In the genomic region with DNA sequence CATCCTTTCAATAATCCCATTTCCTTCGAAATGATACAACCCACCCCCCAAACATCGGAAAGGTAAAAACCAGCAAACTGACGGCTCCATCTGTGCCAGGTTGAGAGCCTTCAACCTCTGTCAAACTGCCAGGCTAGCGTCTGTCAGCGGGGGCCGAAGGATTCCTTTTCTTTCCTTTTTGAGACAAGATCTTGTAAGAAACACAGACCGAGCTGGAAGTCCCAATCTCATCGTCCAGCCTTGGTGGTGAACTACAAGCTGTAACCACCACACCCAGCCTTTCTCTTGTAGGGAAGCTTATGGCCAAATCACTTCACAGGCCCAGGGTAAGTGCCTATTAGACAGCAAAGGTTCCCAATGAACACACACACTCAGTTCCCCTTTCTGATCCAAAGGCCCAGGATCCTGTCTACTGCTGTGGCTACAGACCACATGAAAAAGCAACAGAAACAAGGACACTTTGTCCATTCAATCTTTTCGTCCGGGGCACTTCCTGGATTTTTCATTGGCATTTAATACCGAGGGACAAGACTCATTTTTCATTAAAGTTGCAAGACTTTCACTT, we compare ENCODE assay signal across 8 mouse cellular contexts. TPM values are rescaled to one million over a fixed set of nuclear protein-coding genes. Genes with fewer than 3 reads are reported as not detected.
DNase-seq lines count a peak whose midpoint lies in the region; ATAC-seq and TF ChIP-seq lines count a peak whose summit lies in the region.

No protein-coding gene starts in this region.

- WGBS in intestine, postnatal 0 days, result 83% methylated on average over 11 of the region's 11 CpGs
- 81% methylated on average over 11 of the region's 11 CpGs for WGBS in intestine, embryonic 15.5 days
- 69% methylated on average over 11 of the region's 11 CpGs for WGBS in liver, embryonic 14.5 days (ENCODE audit: insufficient replicate concordance)

- H3K4me3 ChIP-seq in intestine, postnatal 0 days (ENCODE audit: low read depth, low read length), result no peak overlapping the region
- H3K4me3 ChIP-seq in intestine, embryonic 15.5 days (replicated peaks), result no peak overlapping the region
- no peak overlapping the region for H3K4me3 ChIP-seq in MEL (ENCODE audit: control insufficient read depth in 1 of 2, insufficient read depth in 1 of 2, low read depth in 2 of 2, low read length in 2 of 2)
- H3K4me3 ChIP-seq in liver, embryonic 14.5 days (ENCODE audit: insufficient read depth in 1 of 2, low read depth in 2 of 2, low read length in 2 of 2), result no peak overlapping the region

- ATAC-seq in intestine, postnatal 0 days, result no peak
- no peak for ATAC-seq in intestine, embryonic 15.5 days
- peak; percentile 62 for ATAC-seq in common myeloid progenitor, adult 5-6 weeks (replicated peaks; ENCODE audit: low read depth, poor library complexity, severe bottlenecking)
- no peak for ATAC-seq in liver, embryonic 14.5 days (ENCODE audit: insufficient read depth)

- TF ChIP-seq EP300 in MEL (IDR thresholded peaks at IDR 0.05; ENCODE audit: low read depth in 1 of 2, low read length in 2 of 2), result no peak
- TF ChIP-seq EP300 in liver, embryonic 14.5 days (IDR thresholded peaks at IDR 0.05; ENCODE audit: low read depth), result no peak

- no peak for TF ChIP-seq CTCF in intestine, postnatal 0 days (IDR thresholded peaks at IDR 0.05; ENCODE audit: low read depth)
- TF ChIP-seq CTCF in MEL (IDR thresholded peaks at IDR 0.05 in 2 of 3, conservative IDR thresholded peaks at IDR 0.05 in 1 of 3; ENCODE audit: control insufficient read depth in 1 of 3, insufficient read depth in 1 of 3, low read depth in 2 of 3, low read length in 3 of 3, poor library complexity in 1 of 3, severe bottlenecking in 1 of 3), result no peak
- no peak for TF ChIP-seq CTCF in liver, embryonic 14.5 days (IDR thresholded peaks at IDR 0.05; ENCODE audit: low read depth)

- no peaks in the 10 kb centered on the region; the same call in 1 of the 2 replicates for H3K79me2 ChIP-seq in MEL (ENCODE audit: control insufficient read depth, insufficient read depth, low read length, poor library complexity)

- TF ChIP-seq POLR2A in MEL (IDR thresholded peaks at IDR 0.05; ENCODE audit: control insufficient read depth in 1 of 2, insufficient read depth in 1 of 2, low read depth in 1 of 2, low read length in 2 of 2, poor library complexity in 1 of 2), result no peak

- H3K4me2 ChIP-seq in intestine, postnatal 0 days (replicated peaks; ENCODE audit: low read depth), result 0 out of 2 replicates have a peak overlapping the region, but pooled peaks have one; percentile 100
- no peak overlapping the region for H3K4me2 ChIP-seq in intestine, embryonic 15.5 days (replicated peaks)
- H3K4me2 ChIP-seq in liver, embryonic 14.5 days (ENCODE audit: low read depth), result peak overlapping the region; percentile 86

- H3K9me3 ChIP-seq in intestine, postnatal 0 days (ENCODE audit: control insufficient read depth), result no peaks in the 10 kb centered on the region
- H3K9me3 ChIP-seq in intestine, embryonic 15.5 days, result no peaks in the 10 kb centered on the region
- no peaks in the 10 kb centered on the region for H3K9me3 ChIP-seq in MEL (replicated peaks; ENCODE audit: insufficient read depth, low read length)
- no peaks in the 10 kb centered on the region for H3K9me3 ChIP-seq in liver, embryonic 14.5 days (ENCODE audit: control insufficient read depth, low read length)

- DNase-seq in MEL (ENCODE audit: low read depth, low spot score), result peak; percentile 44
- DNase-seq in liver, embryonic 14.5 days (ENCODE audit: low read depth in 3 of 3, low spot score in 3 of 3), result no peak
- DNase-seq in ovary, postnatal 10 days (ENCODE audit: low spot score), result no peak
- no peak for DNase-seq in ovary, postnatal 14 days (ENCODE audit: low spot score)
- no peak for DNase-seq in natural killer cell, adult 2 months (ENCODE audit: low spot score in 2 of 2)

- no peaks in the 10 kb centered on the region for H3K4me1 ChIP-seq in intestine, postnatal 0 days (replicated peaks; ENCODE audit: control insufficient read depth, insufficient read depth, low read length)
- H3K4me1 ChIP-seq in intestine, embryonic 15.5 days (replicated peaks), result peaks cover 9% of the 10 kb centered on the region
- peaks cover 0 to 6% of the 10 kb centered on the region in 2 experiments; a peak in 2 of 4 replicates for H3K4me1 ChIP-seq in MEL (ENCODE audit: control insufficient read depth in 1 of 2, insufficient read depth in 2 of 2, low read length in 2 of 2)
- peaks cover 3 to 6% of the 10 kb centered on the region in 2 experiments; a peak in 3 of 4 replicates for H3K4me1 ChIP-seq in liver, embryonic 14.5 days (replicated peaks; ENCODE audit: control insufficient read depth in 2 of 2, insufficient read depth in 2 of 2, low read length in 1 of 2)

- no peaks in the 10 kb centered on the region for H3K36me3 ChIP-seq in intestine, postnatal 0 days (ENCODE audit: control insufficient read depth, insufficient read depth)
- no peaks in the 10 kb centered on the region for H3K36me3 ChIP-seq in intestine, embryonic 15.5 days
- peaks cover 0 to 2% of the 10 kb centered on the region in 2 experiments; a peak in 1 of 4 replicates for H3K36me3 ChIP-seq in MEL (ENCODE audit: control insufficient read depth in 1 of 2, insufficient read depth in 2 of 2, low read length in 2 of 2)
- no peaks in the 10 kb centered on the region; the same call in 1 of the 2 replicates for H3K36me3 ChIP-seq in liver, embryonic 14.5 days (replicated peaks; ENCODE audit: control insufficient read depth, insufficient read depth, low read depth)

- 0 out of 2 replicates have a peak, but pooled peaks cover 8% of the 10 kb centered on the region for H3K27me3 ChIP-seq in intestine, postnatal 0 days (replicated peaks; ENCODE audit: control insufficient read depth, insufficient read depth, low read length)
- H3K27me3 ChIP-seq in intestine, embryonic 15.5 days (replicated peaks), result peaks cover 6% of the 10 kb centered on the region; the same call in 1 of the 2 replicates
- no peaks in the 10 kb centered on the region for H3K27me3 ChIP-seq in MEL (ENCODE audit: control insufficient read depth in 1 of 2, insufficient read depth in 2 of 2, low read length in 2 of 2)
- H3K27me3 ChIP-seq in liver, embryonic 14.5 days (ENCODE audit: control insufficient read depth, insufficient read depth, low read length), result peaks cover 54% of the 10 kb centered on the region

- no peak overlapping the region for H3K9ac ChIP-seq in intestine, postnatal 0 days (ENCODE audit: low read depth, low read length)
- H3K9ac ChIP-seq in intestine, embryonic 15.5 days, result no peak overlapping the region
- H3K9ac ChIP-seq in MEL (ENCODE audit: control insufficient read depth, low read depth, low read length, poor library complexity, severe bottlenecking), result no peak overlapping the region
- H3K9ac ChIP-seq in liver, embryonic 14.5 days (replicated peaks), result no peak overlapping the region

- no peak for TF ChIP-seq RAD21 in MEL (IDR thresholded peaks at IDR 0.05; ENCODE audit: low read depth, low read length)

- H3K27ac ChIP-seq in intestine, postnatal 0 days (ENCODE audit: low read depth, low read length), result no peak overlapping the region
- no peak overlapping the region for H3K27ac ChIP-seq in intestine, embryonic 15.5 days
- H3K27ac ChIP-seq in MEL (ENCODE audit: control insufficient read depth, low read depth, low read length), result no peak overlapping the region
- H3K27ac ChIP-seq in liver, embryonic 14.5 days, result no peak overlapping the region

TF ChIP-seq in MEL, 35 proteins besides CTCF, POLR2A, EP300 and RAD21 (continues in another document):
- TF ChIP-seq MXI1 (IDR thresholded peaks at IDR 0.05; ENCODE audit: low read depth, low read length), result no peak
- TF ChIP-seq POLR2AphosphoS2 (IDR thresholded peaks at IDR 0.05; ENCODE audit: low read length), result no peak
- no peak for TF ChIP-seq SMC3 (IDR thresholded peaks at IDR 0.05; ENCODE audit: low read depth, low read length)
- TF ChIP-seq POLR2AphosphoS5 (IDR thresholded peaks at IDR 0.05; ENCODE audit: borderline replicate concordance, low read depth, low read length), result no peak
- no peak for TF ChIP-seq E2F4 (IDR thresholded peaks at IDR 0.05; ENCODE audit: borderline replicate concordance, low read depth, low read length)
- TF ChIP-seq ZMIZ1 (IDR thresholded peaks at IDR 0.05; ENCODE audit: low read depth, low read length), result no peak
- no peak for TF ChIP-seq USF1 (IDR thresholded peaks at IDR 0.05; ENCODE audit: low read depth, low read length)
- no peak for TF ChIP-seq NRF1 (IDR thresholded peaks at IDR 0.05; ENCODE audit: insufficient read depth, low read depth, low read length, poor library complexity, severe bottlenecking)
- TF ChIP-seq MAZ (IDR thresholded peaks at IDR 0.05; ENCODE audit: low read depth, low read length), result no peak
- no peak for TF ChIP-seq GATA1 (IDR thresholded peaks at IDR 0.05; ENCODE audit: low read depth, low read length)
- no peak for TF ChIP-seq JUND (IDR thresholded peaks at IDR 0.05; ENCODE audit: low read depth, low read length)
- TF ChIP-seq ZC3H11A (IDR thresholded peaks at IDR 0.05; ENCODE audit: low read depth, low read length), result no peak
- TF ChIP-seq ETS1 (IDR thresholded peaks at IDR 0.05; ENCODE audit: low read depth, low read length), result no peak
- TF ChIP-seq CHD1 (IDR thresholded peaks at IDR 0.05; ENCODE audit: low read depth, low read length), result no peak
- TF ChIP-seq TAL1 (IDR thresholded peaks at IDR 0.05; ENCODE audit: low read length), result no peak

RNA-seq across cellular contexts. Expression of a gene that starts 34.7 kb away (rescaled TPM):
- polyA plus RNA-seq in intestine, postnatal 0 days (2015; fragmentation: Nextera tagmentation; extraction: Ambion mirVana), result 44.9 and 45.6 TPM in 2 replicates
- polyA plus RNA-seq in intestine, embryonic 15.5 days (2015; fragmentation: Nextera tagmentation; extraction: Ambion mirVana), result 69.9 and 75.8 TPM in 2 replicates
- 65.6 and 68.5 TPM in 2 replicates for total RNA-seq in MEL (2012; rRNA removed)
- polyA plus RNA-seq in MEL (2012; ENCODE audit: insufficient read depth in 1 of 2, insufficient read length in 2 of 2, low read depth in 1 of 2, low replicate concordance in 2 of 2, missing spikeins in 1 of 2), result 10 to 100 TPM in 1 of 2 experiments, not detected in 1; 83.5 TPM
- 77.4 and 101 TPM in 2 replicates for total RNA-seq in common myeloid progenitor, adult 5-6 weeks (2017)
- polyA plus RNA-seq in liver, embryonic 14.5 days (2012; rRNA removed), result 40.9 and 69.6 TPM in 2 replicates
- polyA plus RNA-seq in liver, embryonic 14.5 days (2014; fragmentation: Nextera tagmentation; extraction: Ambion mirVana), result 145 and 153 TPM in 2 replicates

RNA-seq across cellular contexts. Expression of a gene that starts 35.8 kb away (rescaled TPM):
- 1.6 TPM in 2 replicates for polyA plus RNA-seq in intestine, postnatal 0 days (2015; fragmentation: Nextera tagmentation; extraction: Ambion mirVana)
- 0.85 and 1.0 TPM in 2 replicates for polyA plus RNA-seq in intestine, embryonic 15.5 days (2015; fragmentation: Nextera tagmentation; extraction: Ambion mirVana)
- 0.29 and 0.35 TPM in 2 replicates for total RNA-seq in MEL (2012; rRNA removed)
- polyA plus RNA-seq in MEL (2012; ENCODE audit: insufficient read depth in 1 of 2, insufficient read length in 2 of 2, low read depth in 1 of 2, low replicate concordance in 2 of 2, missing spikeins in 1 of 2), result under 1 TPM in 1 of 2 experiments, not detected in 1; 0.93 TPM
- 0.53 and 1.3 TPM in 2 replicates for total RNA-seq in common myeloid progenitor, adult 5-6 weeks (2017)
- 1.8 and 2.4 TPM in 2 replicates for polyA plus RNA-seq in liver, embryonic 14.5 days (2012; rRNA removed)
- polyA plus RNA-seq in liver, embryonic 14.5 days (2014; fragmentation: Nextera tagmentation; extraction: Ambion mirVana), result 1.8 and 1.9 TPM in 2 replicates
